Mouse (Mus musculus) hindbrain, embryonic 11.5 days (tissue): ENCODE results near the gene Atp5c1. TPM values are rescaled to one million over a fixed set of nuclear protein-coding genes. Genes with fewer than 3 reads are reported as not detected.

Experiments
- polyA plus RNA-seq: library from polyadenylated mRNA; unstranded; fragments of >200 nt; fragmentation: Nextera tagmentation; extraction: Ambion mirVana; gene quantifications from 2 replicates; pipeline ENCODE4 v1.2.1, GENCODE M21; 2014

Gene Atp5c1
- polyA plus RNA-seq, 1 experiment from 2014 or later: 566 TPM

Other genes starting within 250 kb of the Atp5c1 start
- 0.24 and 0.71 TPM in 2 replicates for gene 4930412O13Rik, start 199.3 kb downstream of the Atp5c1 start, polyA plus RNA-seq
- 1.6 and 3.3 TPM in 2 replicates for gene 9230102O04Rik, start 191.0 kb downstream of the Atp5c1 start, polyA plus RNA-seq
- 18.6 and 22.9 TPM in 2 replicates for gene Gata3, start 190.5 kb downstream of the Atp5c1 start, polyA plus RNA-seq
- 18.3 and 18.9 TPM in 2 replicates for gene Taf3, start 31.9 kb downstream of the Atp5c1 start, polyA plus RNA-seq
- gene Kin, start 83 bp upstream of the Atp5c1 start, polyA plus RNA-seq: 43.9 and 44.1 TPM in 2 replicates
- 0.31 and 0.49 TPM in 2 replicates for gene Itih2, start 50.9 kb upstream of the Atp5c1 start, polyA plus RNA-seq
- gene Itih5, start 73.1 kb upstream of the Atp5c1 start, polyA plus RNA-seq: 5.3 and 5.6 TPM in 2 replicates